Mouse (Mus musculus): ENCODE measurements around the gene Mmp10.

Gene Mmp10

DNA sequence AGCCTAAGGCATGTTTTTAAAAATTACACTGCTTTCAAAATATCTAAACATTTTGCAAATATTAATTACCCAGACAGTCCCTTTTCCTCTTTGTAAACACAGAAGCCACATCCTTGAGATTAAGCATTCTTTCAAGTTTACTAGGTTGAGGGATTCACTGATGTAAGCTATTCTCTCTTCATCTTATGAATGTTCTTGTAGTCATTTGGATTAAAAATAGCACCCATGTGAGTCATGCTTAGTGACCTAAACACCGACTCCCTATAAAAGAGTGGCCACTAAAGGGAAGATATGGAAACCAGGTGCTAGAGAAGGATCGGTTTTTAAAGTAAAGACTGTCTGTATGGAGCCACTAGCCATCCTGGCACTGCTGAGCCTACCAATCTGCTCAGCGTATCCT is at the start of gene Mmp10:
Gene Mmp10, plus strand, starts transcription at position 302 of the 400 bp plus-strand sequence.
- DNase-seq: no peak

DNA sequence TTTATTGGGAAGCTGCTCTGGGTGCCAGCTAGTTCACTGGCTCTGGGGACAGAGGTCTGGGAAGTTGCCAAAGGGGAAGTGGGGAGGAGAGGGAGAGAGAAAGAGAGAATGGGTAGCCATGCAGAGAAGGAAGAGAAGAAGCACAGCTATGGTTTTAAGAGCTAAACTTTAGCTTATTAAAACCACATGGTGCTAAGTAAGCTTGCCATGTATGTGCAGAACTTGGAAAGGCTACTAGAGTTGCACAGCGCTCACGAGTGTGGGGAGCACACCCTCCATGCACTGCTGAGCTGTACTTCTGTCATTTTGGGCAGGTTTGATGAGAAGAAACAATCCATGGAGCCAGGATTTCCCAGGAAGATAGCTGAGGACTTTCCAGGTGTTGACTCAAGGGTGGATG is 48.9 kb upstream of the Mmp10 start:
- no peak for DNase-seq

- DNase-seq: no peak
These were observed 31.9 kb upstream of the Mmp10 start for GRCm38 (mm10) chr9:7470262-7470661.

GRCm38 (mm10) chr9:7483684-7484394 is 18.3 kb upstream of the Mmp10 start:
- no peak for DNase-seq

DNA sequence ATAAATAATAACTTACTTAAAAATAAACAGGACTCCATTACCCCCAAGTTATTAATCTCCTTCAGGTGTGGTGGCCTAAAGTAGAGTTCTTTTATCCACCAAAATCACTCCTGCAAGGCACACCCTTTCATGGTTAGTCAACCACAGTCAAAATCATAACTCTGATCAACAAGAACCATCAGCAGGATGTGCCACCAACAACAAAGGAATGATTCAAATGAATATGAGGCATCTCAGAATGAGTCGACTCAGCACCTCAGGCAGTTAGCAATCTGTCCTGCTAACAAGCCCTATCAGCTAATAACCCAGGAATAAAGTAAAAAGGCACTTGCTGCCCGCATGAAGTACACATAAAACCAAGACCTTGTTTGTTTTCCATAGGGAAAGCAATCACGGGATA is 1.0 kb upstream of the Mmp10 start:
- no peak for DNase-seq

DNA sequence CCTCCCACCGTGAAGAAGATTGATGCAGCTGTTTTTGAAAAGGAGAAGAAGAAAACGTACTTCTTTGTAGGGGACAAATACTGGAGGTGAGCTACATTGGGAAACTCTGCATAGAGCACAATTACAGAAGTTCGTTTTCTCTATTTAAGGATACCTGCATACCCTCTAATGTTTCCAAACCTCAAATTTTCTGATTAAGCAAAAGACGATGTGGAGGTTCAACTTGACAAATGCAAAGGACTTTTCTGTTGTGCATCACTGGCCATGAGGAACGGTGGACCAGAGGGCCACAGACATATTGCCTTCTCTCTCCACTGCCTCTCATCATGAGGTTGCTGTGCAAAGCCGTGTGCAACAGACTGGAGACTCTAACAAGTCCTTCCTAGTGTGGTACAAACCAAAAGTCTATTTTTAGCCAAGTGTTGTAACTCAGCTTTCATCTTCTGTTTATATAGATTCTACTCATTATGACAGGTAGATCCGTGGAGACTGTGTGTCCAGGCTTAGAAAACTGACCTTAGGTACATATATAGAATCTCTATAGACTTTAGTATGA is 5.2 kb downstream of the Mmp10 start:
- no peak for DNase-seq

DNA sequence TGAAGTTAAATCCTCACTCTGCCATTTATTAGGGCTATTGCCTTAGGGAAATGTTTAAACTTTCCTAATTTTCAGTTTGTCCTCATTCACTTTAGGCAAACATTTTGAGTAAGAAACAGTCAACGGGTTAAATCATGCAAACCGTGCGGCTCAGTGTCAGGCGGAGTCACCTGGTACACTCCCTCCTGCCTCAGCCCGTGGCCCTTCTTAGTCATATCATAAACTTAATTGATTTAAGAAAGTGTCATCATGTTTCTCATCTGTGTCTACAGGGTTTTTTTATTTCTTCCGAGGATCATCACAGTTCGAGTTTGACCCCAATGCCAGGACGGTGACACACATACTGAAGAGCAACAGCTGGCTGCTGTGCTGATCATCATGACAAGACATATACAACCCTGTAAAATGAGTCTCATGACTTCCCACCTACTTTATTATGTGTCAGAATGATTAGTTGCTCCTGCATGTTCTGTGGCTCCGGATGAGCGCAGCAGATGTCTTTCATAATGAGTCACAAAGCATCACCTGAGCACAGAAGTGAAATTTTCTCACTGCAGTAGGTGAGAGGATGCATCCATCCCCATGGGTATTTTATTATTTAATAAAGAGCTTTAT is 7.6 kb downstream of the Mmp10 start:
- DNase-seq: no peak

GRCm38 (mm10) chr9:7517944-7518571 is 15.9 kb downstream of the Mmp10 start:
- no peak for DNase-seq

GRCm38 (mm10) chr9:7526255-7526940 is 24.2 kb downstream of the Mmp10 start:
- no peak for DNase-seq

- no peak for DNase-seq
These were observed 40.6 kb downstream of the Mmp10 start for GRCm38 (mm10) chr9:7542763-7543162.

DNA sequence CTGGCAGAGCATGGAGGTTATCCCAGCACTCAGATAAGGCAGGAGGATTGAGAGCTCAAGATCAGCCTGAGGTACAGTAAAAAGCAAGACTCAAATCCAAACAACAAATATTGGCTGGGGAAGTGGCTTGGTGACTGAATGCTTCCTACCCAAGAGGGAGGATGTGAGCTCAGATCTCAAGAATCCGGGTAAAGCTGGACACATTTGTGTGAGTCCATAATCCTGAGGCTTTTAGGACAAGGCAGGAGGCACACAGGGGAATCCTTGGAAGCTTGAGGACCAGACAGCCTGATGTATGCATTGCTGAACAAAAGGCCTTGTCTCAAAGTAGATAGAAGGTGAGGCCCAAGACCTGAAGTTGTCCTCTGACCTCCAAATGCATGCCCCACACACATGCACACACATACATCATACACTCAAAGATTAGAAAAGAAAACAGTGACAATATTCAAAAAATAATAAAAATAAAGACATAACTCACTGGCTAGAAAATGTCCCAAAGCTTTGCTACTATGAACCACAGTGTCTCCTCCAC is 42.8 kb downstream of the Mmp10 start:
- no peak for DNase-seq

- no peak for DNase-seq
These were observed 43.3 kb downstream of the Mmp10 start for GRCm38 (mm10) chr9:7545471-7545870.

- no peak for DNase-seq
These were observed 43.8 kb downstream of the Mmp10 start for GRCm38 (mm10) chr9:7545920-7546319.

DNA sequence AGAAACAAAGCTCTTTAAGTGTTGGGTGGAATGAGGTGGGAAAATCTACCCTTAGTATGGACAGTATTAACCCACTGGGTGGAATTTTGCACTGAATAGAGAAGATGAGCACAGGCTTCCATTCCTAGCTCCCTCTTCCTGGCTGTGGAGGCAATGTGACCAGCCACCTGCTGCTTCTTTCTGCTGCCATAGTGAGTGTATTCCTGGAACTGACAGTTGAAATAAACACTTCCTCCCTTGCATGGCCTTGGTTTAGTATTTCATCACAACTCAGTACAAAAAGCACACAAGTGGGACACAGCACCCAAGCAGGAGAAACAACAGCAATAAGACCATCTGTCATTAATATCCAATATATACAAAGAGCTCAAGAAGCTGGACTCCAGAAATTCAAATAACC is 49.8 kb downstream of the Mmp10 start:
- no peak for DNase-seq

GRCm38 (mm10) chr9:7553536-7553935 is 51.4 kb downstream of the Mmp10 start:
- DNase-seq: no peak

GRCm38 (mm10) chr9:7554382-7554781 is 52.2 kb downstream of the Mmp10 start:
- no peak for DNase-seq

- DNase-seq: no peak
These were observed 56.3 kb downstream of the Mmp10 start, which contains the start of gene Mmp8 for GRCm38 (mm10) chr9:7558221-7559017. TSS of gene Mmp8 (plus strand) at chr9:7558456.
